Mouse (Mus musculus): ENCODE measurements around the gene Rap1gds1.

Rap1gds1 gene

DNA sequence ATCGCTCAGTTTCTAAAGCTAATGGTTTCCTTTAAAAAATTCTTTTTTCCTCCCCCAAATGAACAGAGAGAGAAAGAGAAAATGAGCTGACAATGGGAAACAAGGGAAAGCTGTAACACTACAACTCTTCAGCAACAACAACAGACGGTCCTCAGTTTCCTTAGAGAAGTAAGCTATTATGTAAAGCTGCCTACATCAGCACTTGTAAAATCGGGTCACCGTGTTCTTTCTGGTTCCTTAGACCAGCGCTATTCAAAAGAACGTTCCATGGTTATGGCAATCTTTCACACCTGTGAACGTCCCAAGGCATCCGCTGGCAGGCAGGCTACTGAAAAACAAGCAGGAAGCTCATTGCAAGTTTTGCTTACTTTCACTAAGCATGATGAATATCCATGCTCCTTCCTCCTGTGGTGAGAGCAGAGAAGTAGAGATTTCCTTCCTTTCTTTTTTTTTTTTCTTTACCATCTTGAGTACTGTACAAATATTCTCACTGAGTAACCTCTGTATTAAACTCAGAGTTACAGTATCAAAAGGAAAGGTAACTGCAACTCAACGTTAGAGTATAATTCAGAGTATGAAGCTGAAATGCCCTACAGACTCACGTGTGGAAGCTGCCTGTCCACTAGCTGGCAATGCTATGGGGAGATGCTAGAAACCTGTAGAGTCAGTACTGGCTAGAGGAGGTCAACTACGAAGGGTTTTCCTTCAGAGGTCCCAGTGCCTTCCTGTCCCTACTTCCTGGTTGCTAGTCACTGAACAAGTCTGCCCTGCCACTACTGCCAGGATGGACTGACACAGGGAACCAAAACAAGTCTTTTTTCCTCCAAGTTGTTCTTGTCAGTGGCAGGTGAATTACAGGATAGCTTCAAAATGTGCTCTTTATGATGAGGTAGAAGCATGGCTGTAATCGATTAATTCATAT lies 26.0 kb downstream of the Rap1gds1 start:
- DNase-seq (ENCODE audit: low read depth, low spot score): no peak

DNA sequence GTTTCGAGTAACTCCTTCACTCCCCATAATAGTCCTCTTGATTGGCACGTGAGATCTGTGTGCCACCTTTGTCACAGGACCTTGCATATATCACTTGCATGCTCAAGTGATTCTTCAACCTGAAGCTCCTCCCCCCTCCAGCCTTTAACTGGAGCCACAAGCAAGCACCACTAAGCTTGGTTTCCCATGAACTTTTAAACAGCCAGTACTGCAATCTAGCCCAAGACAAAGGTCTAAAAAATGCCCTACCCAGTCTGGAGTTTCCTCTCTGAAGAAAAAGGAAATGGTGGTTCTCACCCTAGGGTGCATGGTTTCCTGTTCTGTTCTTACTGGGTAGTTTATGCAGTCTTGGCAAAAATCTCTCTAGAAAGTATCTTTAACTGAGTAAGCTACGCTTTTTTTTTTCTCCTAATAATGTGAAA lies 32.6 kb downstream of the Rap1gds1 start:
- no peak for DNase-seq (ENCODE audit: low read depth, low spot score)

DNA sequence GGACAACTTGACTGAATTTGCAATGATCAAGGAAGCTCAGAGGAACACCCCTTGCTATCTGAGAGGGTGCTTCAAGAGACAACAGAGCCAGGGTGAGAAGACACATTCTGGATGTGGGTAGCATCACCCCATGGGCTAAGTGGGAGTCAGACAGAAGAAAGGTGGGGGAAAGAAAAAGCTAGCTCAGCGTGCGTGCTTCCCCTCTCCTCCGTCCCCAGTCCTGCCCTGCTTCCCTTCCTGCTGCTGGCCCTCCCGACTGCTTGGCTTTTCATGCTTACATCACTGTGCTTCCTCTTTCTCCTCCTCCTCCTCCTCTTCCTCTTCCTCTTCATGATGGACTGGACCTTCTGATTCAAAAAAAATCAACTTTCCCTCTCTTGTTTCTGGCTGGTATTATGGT lies 33.1 kb downstream of the Rap1gds1 start:
- DNase-seq (ENCODE audit: low read depth, low spot score): no peak

DNA sequence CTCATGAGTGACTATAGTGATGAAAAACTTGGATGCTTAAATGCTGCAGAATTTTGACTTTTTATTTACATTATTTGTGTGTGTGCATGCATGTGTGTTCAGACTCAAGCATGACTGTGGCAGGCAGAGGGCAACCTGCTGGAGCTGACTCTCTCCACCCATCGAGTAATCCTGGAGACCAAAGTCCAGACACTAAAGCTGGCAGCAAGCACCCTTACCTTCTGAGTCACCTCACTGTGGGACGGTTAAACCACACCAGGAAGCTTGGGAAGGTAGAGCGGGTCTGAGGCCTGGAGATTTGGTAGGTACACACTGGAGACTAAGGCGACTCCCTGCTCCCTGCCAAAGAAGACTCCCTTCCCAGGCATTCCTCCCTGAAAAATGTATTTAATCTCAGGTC lies 38.0 kb downstream of the Rap1gds1 start:
- no peak for DNase-seq (ENCODE audit: low read depth, low spot score)

DNA sequence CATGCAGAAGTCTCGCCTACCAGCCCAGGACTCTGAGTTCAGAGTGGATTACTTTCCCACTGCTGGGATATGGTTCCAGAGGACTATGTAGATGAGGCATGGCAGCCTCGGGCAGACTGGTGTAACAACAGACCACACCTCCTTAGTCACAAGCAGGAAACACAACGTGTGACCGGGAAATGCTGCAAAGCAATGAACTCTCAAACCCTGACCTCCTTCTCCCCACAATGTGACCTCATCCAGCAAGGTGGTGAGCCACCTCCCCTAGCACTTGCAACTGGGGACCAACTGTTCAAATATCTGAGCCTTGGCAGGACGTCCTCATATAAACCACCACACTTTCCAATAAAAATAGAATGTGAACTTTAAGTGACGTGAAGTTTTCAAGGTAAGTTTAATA lies 41.8 kb downstream of the Rap1gds1 start:
- no peak for DNase-seq (ENCODE audit: low read depth, low spot score)

DNA sequence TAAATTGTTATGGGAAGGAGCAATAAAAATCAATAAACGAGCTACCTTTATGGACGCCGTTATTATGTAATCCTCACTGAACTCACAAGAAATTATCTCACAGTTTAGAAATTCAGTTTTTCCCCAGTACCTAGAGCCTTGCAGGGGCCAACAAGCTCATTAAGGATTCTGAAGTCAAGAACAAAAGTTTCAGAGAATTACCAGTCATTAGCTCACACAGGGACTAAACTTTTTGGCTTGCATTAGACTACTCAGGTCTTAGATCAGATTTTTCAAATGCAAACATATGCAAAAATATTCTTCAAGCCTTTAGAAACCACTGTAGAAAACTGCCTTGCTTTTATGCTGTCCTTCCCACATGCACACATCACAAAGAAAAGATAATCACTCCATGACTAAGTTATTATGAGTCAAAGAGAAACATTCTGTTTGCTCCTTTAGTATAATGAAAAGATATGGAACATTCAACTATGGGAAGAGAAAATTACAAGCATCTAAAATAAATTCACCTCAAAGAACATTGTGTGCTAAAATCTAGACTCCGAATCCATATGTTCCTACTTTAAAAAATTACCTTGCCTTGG lies 44.3 kb downstream of the Rap1gds1 start:
- no peak for DNase-seq (ENCODE audit: low read depth, low spot score)

DNA sequence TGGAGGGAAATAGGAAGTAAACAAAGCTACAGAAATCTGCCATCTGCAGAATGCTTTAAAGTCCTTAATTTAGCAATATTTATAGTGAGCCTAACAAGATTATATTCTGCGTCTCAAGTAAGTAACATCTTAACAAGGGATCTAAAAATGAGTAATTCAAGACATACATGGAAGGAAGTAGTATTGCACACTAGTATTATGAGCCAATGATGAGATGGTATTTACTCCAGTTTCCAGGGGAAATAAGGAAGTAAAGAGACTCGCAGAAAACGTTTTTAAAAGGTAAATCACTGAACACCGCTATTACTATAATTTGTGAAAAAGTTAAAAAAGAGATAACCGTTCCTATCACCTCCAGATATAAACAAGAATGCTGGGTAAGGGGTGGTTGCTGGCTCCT lies 49.9 kb downstream of the Rap1gds1 start:
- DNase-seq (ENCODE audit: low read depth, low spot score): no peak

DNA sequence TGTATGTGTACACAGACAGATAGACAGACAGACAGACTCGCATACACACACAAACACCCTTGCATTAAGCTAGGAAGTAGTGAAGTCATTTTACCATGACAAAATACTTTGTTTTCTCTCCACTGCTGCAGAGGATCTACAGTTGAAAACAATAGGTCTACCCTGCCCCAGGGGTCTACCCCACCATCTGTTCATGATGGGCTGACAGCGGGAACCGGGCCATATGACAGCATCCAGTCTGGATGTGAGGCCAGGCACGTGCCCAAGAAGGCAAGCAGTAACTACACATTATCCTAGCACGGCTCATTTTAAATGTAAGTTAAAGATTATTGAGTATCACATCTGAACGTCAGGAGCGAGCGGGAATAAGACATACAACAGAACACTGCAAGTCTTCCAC lies 51.4 kb downstream of the Rap1gds1 start:
- DNase-seq (ENCODE audit: low read depth, low spot score): no peak

DNA sequence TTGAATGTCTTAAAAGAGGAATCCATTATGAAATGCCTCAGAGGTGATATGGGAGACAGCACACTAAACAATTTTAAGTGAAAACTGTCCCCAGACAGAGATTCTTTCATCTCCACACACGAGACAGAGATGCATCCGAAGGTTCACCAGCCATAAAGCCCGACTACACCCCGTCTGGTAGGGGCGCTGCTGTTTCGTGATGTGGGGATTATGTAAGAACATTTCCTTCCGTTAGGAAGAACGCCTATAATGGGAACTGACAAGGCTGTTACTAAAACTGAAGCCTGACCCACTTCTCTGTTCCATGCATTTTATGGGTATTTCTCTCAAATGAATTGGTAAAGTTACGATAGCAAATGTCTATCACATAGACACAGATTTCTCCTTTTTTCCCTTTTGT lies 62.6 kb downstream of the Rap1gds1 start:
- DNase-seq (ENCODE audit: low read depth, low spot score): no peak

DNA sequence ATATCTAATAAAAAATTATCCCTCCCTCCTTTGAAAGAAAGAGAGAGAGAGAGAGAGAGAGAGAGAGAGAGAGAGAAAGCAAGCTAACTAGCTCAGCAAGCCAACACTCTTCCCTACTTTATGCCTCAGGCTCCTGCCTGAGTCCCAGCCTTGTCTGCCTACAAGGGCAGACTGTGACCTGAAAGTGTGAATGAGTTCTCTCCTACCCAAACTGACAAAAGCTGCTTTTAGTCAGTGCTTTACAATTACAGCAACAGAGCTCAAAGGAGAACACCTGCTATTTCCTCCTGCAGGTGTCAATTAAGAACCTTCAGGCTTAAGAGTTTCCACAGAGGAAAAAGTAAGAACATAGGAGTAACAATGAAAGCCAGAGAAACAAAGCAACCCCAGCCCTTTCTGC lies 69.3 kb downstream of the Rap1gds1 start:
- DNase-seq (ENCODE audit: low read depth, low spot score): peak; percentile 63

DNA sequence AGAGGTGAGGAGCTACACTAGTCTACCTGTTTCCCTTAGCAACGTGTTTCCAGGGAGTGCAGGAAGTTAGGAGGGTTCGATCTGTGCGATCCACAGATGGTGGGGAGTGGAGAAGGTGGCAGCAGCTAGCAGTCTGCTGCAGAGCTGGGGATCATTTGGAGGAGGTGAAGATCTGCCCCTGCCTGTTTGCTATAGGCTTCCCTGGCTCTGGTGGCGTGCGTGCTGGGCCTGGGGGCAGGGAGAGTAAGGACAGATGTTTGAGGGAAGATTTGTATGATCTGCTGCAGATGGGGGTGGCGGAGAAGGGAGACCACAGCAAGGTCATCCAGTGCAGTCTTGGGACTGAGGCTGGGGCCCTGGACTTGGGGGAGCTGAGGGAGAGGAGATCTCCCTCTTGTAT lies 72.2 kb downstream of the Rap1gds1 start:
- DNase-seq (ENCODE audit: low read depth, low spot score): no peak

DNA sequence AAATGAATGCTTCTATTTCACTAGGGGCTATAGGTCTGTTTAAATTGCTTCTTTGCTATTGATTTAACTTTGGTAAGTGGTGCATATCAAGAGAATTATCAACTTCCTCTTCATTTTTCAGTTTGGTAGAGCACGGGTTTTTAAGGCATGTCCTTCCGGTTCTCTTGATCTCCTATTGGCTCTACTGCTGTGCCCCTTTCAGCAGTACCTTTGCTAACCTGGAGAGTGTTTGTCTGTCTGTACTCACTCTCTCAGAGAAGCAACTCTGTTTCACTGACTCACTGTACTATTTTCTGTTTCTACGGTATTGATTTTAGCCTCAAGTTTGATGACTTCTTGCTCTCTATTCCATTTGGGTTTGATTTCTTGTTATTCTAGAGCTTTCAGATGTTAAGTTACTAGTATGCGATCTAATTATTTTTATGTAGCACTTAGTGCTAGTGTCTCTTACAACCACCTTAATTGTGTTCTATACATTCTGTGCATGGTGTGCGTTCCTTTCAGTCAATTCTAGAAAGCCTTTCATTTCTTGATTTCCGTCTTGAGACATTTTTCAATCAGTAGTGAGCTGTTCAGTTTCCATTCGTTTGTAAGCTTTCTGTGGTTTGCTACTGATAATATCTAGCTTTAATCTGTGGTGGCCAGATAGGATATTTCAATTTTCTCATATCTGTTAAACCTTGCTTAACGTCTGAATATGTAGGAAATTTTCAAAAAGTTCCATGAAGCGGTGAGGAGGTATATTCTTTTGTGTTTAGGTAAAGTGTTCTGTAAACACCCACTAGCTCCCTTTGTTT lies 74.7 kb downstream of the Rap1gds1 start:
- DNase-seq (ENCODE audit: low read depth, low spot score): no peak

DNA sequence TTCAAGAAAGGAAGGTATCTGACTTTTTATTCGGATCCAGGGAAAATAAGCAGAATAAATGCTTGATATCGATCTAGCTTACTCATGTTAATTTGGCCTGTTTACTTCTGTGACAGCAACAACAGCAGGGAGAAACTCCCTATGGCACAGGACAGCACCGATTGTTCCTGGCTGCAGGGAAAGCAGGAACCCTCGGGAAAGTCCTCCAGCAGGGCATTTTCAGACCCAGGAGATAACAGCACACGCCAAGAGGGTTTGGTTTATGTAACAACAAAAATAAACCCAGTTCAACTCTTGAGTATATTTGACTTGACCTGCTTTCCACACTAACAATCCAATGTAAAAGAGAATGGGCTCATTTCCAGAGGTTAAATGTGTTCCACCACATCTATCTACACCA lies 81.5 kb downstream of the Rap1gds1 start:
- no peak for DNase-seq (ENCODE audit: low read depth, low spot score)

DNA sequence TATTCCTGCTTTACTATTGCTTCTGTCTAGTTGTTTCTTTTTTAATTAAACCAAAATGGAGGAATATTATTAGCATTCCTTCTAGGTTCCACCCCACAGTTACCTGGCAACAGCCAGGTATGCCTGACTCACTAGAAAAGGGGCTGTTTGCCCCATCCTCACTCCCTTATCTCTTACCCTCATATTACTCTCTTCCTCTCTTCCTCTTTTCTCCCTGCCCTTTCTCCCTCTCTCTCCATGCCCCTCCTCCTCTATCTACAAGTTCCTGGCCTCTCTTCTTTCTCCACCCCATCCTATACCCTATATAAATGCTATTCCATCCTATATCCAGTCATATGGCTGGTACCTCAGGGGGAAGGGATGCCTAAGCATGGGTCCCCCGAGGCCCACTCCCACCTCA lies 83.6 kb downstream of the Rap1gds1 start:
- DNase-seq (ENCODE audit: low read depth, low spot score): no peak

DNA sequence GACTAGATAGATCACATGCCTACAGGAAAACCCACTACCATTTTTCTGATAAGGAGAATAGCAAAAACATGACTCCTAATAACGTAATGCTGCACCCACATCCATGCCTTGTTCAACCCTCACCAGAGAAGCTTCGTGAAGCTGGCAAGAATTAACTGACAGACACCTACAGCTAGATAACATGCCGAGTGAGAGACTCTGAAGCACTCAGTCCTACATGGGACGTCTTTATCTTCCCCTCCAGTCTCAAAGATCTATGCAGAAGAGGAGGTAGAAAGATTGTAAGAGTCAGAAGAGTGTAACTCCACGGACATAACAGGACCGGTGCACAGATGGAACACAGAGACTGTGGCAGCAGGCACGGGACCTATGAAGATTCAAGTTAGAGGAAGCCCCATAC lies 85.9 kb downstream of the Rap1gds1 start:
- no peak for DNase-seq (ENCODE audit: low read depth, low spot score)

DNA sequence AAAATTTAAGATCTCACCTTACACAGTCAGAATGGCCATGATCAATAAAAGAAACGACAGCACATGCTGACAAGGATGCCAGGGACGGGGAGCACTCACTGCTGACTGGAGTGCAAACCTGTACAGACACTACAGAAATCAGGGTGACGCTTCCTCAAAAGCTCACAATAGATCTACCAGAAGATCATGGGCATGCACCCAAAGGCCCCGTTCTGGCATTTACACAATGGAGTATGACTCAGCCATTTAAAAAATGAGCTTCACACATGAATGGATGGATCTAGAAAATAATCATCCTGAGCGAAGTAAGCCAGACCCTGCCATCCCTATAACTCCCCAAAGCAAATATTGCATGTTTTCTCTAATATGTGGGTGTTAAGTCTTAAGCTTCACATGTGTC lies 87.0 kb downstream of the Rap1gds1 start:
- DNase-seq (ENCODE audit: low read depth, low spot score): no peak

DNA sequence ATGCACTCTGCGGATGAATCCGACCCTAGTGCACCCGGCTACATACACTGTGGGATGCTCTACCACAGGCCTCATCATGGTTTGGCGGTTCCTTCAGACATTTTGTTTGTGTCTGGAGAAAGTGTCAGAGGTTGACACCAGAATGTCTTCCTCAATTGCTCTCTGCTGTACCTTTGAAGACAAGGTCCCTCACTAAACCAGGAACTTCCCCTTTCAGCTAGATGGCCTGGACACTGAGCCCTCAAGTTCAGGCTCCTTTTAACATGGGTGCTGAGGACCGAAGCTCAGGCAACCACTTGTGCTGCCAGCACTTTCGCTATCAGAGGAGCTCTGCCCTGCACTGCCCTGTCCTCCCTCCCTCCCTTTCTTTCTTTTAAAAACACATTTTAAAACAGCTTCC lies 92.8 kb downstream of the Rap1gds1 start:
- DNase-seq (ENCODE audit: low read depth, low spot score): no peak

DNA sequence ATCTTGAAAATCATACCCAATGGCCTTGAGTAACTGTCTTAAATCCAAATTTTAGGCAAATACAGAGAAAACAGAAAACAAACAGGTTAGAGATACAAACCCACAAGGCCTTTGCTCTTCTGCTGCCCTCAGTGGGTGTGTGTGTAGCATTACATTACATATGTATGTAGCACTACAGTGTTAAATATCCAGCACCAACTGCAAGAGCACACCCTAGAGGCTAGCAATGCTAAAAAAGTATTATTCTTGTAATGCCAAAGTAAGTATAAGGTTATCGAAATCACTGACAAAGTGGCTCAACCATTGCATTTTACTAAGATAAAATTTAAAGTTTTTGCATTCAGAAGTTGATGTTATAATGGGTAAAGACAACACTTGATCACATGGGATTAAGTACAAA lies 97.6 kb downstream of the Rap1gds1 start:
- no peak for DNase-seq (ENCODE audit: low read depth, low spot score)

DNA sequence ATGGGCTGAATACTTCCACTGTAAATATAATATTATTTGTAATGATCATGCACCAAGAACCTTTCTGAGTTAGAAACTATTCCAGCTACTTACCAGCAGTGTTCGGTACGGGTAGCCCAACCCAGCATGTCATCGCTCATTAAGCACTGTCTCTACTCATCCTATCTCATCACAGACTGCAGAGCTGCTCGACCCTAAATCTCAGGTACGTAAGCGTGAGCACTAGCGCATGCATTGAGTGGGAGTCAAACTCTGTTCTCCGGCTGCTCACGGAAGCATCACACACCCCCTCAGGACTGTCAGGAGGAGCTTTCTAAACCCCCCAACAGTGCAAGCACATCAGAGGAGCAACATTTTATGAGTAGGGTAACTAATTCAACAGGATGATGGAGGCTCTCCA lies 107.4 kb downstream of the Rap1gds1 start:
- no peak for DNase-seq (ENCODE audit: low read depth, low spot score)

DNA sequence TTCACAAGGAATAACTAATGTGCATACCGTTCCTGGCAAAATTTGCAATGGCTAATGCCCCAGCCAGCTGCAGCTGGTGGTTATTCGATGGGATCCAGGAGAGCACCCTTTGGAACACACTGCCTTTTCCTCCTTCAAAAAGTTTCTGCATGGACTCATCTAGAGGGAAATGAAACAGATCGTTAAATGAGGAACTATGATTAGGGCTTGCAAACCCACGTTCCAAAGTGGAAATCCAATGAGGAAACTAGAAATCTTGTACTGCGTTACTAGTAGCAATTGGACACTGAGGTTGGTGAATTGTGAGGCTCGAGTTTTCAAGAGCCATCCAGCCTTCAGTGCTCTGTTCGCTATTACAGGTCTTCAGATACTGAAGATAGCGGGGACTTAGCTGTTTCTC lies 116.5 kb downstream of the Rap1gds1 start:
- DNase-seq (ENCODE audit: low read depth, low spot score): no peak

DNA sequence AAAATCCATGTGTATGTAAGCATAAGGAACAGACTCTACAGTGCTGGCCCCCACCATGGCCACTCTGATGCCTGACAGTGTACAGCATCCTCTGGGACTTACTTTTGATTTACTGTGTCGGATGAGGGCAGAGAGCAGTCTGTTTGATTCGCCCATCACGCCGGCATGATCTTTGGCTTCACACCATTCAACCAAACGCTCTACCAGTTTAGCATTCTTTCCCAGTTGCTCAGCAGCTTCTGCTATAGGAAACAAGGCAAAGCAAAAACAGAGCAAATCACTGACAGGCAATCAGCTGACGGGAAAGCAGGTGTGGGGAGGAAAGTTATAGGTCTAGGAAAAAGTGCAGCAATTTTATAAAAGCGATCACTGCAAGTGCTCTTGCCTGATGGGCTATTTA lies 119.8 kb downstream of the Rap1gds1 start:
- no peak for DNase-seq (ENCODE audit: low read depth, low spot score)

DNA sequence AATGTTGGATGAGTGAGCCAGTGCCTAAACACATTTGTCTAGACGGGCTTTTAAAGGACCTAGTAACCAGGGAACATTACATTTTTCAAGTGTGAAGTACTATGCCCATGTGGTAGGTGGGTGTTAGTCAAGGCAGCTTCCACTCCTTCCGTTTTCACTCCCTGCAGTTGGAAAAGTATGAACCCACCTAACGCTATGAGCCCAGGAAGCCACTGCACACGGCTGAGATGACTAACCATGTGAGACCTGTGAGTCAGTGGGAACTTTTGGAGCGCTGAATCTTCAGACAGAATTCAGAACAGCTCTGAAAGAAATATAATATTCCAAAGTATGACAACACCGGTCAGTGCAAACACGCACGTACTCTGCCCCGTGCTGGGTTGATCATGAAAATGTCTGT lies 125.9 kb downstream of the Rap1gds1 start:
- no peak for DNase-seq (ENCODE audit: low read depth, low spot score)

DNA sequence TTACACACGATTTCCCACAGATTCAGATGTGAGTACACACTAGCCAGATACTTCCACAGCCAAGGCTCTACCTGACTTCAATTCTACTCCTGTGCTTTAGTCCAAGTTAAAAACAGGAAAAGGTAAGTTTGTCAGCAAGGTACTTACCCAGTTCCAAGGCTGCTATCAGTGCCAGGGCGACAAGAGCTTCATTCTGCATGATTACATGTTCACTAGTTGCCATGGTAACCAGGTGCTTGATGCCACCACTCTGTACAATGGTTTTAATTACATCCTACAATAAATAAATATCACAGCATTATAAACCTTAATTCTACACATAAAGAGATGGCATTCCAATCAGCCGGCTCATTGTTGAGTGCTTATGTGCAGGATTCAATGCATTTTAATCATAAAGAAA lies 129.5 kb downstream of the Rap1gds1 start:
- no peak for DNase-seq (ENCODE audit: low read depth, low spot score)
